Mouse (Mus musculus) left cerebral cortex, adult 18-20 months (tissue): ENCODE data around the gene Wwp2. TPM values are rescaled to one million over a fixed set of nuclear protein-coding genes. Genes with fewer than 3 reads are reported as not detected.

ENCODE experiments used
- DNase-seq, 2 experiments: peaks; one replicate each; pipeline ENCODE4 v3.0.0; 2021 to 2022; ENCODE audit warnings: low spot score in 2 of 2, mixed read lengths in 1 of 2
- total RNA-seq, 2 experiments: library from RNA; stranded (reverse); gene quantifications; 2 replicates each; pipeline ENCODE4 v1.2.3; 2021

The Wwp2 gene
- total RNA-seq, 2 experiments from 2014 or later = 37.2 to 43.0 TPM

GRCm38 (mm10) chr8:107546154-107546553 is 110.0 kb downstream of the Wwp2 start:
- peak; percentile 21 to 61 for DNase-seq

DNA sequence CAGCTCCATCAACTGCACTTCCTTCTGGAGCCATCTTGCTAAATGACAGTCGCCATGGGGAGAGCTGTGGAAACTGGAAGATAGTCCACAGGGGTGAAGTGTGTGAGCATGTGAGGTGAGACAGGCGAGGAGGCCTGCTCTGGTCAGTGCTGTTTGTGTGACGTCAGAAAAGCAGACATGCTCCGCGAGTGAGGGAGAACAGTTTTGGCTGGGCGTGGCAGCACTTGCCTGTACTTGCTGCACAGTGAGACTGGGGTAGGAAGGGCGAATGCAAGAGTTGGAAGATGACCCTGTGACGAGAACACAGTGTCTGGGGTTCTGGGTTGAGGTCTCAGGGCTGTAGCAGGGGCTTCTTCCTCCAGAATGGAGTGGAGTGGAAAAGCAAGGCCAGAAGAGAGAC is 110.7 kb downstream of the Wwp2 start:
- DNase-seq = no peak

DNA sequence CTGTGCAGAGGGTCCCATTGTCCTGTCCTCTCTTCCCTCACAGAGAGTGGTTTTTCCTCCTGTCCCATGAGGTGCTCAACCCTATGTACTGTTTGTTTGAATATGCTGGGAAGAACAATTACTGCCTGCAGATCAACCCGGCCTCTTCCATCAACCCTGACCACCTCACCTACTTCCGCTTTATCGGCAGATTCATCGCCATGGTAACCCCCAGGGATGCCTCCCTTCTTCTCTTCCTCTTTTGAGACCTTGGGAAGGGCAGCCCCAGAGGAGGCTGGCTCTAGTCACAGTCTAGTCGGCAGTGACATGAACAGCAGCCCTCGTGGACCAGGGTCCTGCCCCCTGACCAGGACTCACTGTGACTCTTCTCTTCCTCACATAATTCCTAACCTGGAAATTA is 116.1 kb downstream of the Wwp2 start:
- no peak for DNase-seq

DNA sequence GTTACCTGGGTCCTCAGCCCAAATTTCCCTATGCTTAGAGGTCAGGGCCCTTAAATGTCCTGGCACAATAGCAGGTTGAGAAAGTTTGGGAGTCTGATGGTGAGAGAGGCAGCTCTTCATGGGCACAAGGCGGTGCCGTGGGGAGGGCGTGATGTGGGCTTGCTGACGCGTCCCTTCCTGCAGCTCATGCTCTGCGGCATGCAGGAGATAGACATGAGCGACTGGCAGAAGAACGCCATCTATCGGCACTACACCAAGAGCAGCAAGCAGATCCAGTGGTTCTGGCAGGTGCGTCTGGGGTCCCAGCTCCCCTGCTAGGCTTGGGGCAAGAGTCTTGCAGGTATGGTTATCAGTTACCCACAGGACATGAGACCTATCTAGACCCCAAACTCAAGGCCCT is 119.1 kb downstream of the Wwp2 start:
- no peak for DNase-seq

- DNase-seq = no peak
These were observed 120.4 kb downstream of the Wwp2 start for GRCm38 (mm10) chr8:107556511-107556936.

DNA sequence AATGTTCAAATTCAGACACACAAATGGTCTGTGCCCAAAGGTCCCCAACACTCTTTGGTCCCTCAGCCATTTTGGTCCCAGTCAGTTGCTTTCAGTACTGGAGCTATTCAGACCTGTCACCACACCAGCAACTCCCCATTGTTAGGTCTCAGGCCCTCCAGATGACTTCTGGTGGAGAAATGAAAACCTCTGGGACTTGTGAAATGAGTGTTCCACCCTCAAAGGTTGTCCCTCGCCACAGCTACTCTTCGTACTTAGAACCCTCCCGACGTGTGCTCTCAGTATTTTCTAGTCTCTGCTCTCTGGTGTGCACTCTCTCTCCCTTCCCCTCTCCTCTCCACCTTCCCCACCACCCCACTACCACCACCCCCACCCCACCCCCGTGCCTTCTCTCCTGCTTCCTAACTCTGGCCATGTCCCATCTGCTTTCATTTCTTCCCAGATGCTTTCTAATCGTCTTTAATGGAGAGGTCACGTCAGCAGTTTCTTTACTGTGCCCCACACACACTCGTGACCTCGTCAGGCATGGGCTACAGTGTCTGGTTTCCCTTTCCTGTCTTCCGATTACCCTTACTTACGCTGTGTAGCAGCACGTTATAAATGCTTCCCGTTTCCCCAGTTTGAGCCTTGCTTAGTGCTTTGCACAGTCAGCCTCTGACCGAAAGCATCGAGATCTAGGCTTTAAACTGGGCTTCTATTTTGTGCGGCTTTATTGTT is 124.8 kb downstream of the Wwp2 start:
- no peak for DNase-seq

GRCm38 (mm10) chr8:107562164-107562563 is 126.0 kb downstream of the Wwp2 start:
- DNase-seq = no peak

GRCm38 (mm10) chr8:107571046-107571445 is 134.9 kb downstream of the Wwp2 start:
- no peak for DNase-seq

GRCm38 (mm10) chr8:107571486-107572135 is 135.4 kb downstream of the Wwp2 start:
- DNase-seq = no peak

GRCm38 (mm10) chr8:107572497-107572896 is 136.3 kb downstream of the Wwp2 start:
- DNase-seq = peak; percentile 37 to 71

- no peak for DNase-seq
These were observed 138.6 kb downstream of the Wwp2 start for GRCm38 (mm10) chr8:107574771-107575170.

- peak; percentile 85 to 91 for DNase-seq
These were observed 140.5 kb downstream of the Wwp2 start for GRCm38 (mm10) chr8:107576702-107577101.

GRCm38 (mm10) chr8:107577640-107578039 is 141.5 kb downstream of the Wwp2 start:
- DNase-seq = no peak

GRCm38 (mm10) chr8:107578132-107578531 is 142.0 kb downstream of the Wwp2 start:
- no peak for DNase-seq

DNA sequence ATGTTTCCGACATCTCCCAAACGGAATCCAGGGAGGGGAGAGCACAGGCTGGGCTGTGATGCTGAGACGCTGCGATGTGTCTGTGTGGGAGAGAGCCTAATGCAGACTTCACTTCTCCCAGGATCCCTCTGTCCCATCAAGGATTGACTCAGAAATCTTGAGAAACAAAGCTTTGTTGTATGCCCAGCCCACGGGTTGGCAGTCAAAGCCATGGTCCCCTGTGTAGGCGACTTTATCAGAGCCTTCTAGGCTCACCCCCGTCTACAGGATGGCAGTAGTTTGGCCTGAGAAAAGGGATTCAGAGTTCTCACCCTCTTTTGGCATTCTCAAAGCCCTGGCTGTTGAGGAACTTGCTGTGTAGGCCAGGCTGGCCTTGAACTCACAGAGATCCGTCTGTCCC is 142.4 kb downstream of the Wwp2 start:
- peak in 1 of 2 experiments; percentile 24 for DNase-seq

GRCm38 (mm10) chr8:107580879-107581278 is 144.7 kb downstream of the Wwp2 start:
- no peak for DNase-seq

DNA sequence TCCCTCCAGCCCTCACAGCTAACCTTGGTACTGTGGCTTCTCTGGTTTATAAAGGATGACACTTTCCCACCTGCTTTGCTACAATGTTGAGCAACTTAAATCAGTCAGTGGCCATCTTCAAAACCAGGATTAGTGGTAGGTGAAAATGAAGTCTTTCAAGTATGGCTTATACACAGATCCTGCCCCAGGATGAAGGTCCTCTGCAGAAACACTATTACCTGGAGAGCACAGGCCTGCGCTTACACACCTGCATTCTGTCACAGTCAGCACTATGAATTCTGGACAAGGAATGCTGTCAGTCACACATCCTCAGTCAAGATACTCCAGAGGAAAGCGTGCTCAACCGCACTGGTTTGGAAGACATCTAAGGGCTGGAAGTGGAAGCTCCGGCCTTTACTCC is 145.4 kb downstream of the Wwp2 start:
- DNase-seq = no peak

DNA sequence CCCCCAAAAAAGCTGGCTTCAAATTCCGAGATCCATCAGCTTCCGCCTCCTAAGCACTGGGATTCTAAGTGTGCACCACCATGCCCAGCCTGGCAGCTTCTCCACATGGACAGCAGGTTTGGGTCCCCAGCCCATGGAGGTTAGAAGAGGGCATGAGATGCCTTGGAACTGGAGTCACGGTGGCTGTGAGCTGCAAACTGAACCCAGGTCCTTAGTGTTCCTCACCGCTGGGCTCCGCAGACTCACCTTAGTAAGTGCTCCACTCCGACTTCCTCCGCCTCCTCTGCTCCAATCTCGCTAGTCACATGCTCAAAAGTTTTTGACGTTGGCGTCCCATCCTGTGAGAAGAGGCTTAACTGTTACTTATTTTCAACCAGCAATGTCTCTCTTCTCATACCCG is 146.0 kb downstream of the Wwp2 start:
- DNase-seq = no peak

GRCm38 (mm10) chr8:107587429-107587994 is 151.3 kb downstream of the Wwp2 start:
- peak in 1 of 2 experiments; percentile 9 for DNase-seq

GRCm38 (mm10) chr8:107587995-107588780 is 152.0 kb downstream of the Wwp2 start, which contains the start of gene Psmd7:
Gene Psmd7, minus strand, starts transcription at chr8:107588464.
- DNase-seq = peak; percentile 95 to 96

GRCm38 (mm10) chr8:107593967-107594729 is 158.0 kb downstream of the Wwp2 start:
- DNase-seq = no peak
